Mouse (Mus musculus): ENCODE results near the gene Anapc7. TPM values are rescaled to one million over a fixed set of nuclear protein-coding genes. Genes with fewer than 3 reads are reported as not detected.

Anapc7 gene
- polyA plus RNA-seq, 1 experiment: 16.6 TPM

DNA sequence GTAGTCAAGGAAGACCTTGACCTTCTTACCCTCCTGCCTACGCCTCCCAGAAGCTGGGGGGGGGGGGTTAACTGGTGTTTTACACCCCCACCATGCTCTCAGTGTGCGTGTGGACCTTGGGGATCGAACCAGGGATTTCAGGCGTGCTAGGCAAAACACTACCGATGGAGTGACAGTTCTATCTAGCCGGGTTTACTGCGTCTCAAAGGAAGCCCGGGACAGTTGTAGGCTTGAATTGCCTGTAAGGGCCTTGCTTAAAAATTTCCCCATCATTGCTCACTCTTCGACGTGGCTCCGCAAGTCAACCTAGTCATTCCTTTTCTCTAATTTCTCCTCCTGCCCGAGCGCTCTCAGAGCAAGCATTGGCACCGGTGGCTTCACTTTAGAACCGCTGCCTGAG lies 1.6 kb downstream of the Anapc7 start:
- H3K4me3 ChIP-seq (ENCODE audit: insufficient read depth, low read depth, low read length): peak overlapping the region; percentile 98
- no peaks in the 10 kb centered on the region; the same call in 1 of the 2 replicates for H3K4me1 ChIP-seq (ENCODE audit: control insufficient read depth, insufficient read depth, insufficient read length, low read length)
- peak overlapping the region; percentile 29; the same call in 1 of the 2 replicates for H3K27ac ChIP-seq (replicated peaks; ENCODE audit: low read depth, low read length)

DNA sequence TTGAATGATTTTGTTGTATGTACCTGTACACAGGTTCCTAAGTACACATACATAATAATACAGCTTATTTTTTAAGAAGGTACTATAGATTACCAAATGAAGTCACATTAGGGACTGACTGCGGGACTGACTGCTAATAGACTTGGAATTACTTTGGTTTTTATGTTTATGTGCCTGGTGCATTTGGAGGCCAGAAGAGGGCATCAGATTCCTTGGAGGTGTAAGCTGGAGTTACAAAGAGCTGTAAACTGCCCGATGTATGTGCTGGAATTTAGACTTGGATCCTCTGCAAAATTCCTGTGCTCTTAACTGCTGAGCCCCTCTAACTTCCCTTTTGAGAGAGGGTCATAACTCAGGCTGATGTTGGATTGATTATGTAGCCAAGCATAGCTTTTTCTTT lies 4.1 kb downstream of the Anapc7 start:
- no peak overlapping the region for H3K27ac ChIP-seq (replicated peaks; ENCODE audit: low read depth, low read length)
- no peak overlapping the region for H3K4me3 ChIP-seq (ENCODE audit: insufficient read depth, low read depth, low read length)
- no peaks in the 10 kb centered on the region; the same call in 1 of the 2 replicates for H3K4me1 ChIP-seq (ENCODE audit: control insufficient read depth, insufficient read depth, insufficient read length, low read length)

DNA sequence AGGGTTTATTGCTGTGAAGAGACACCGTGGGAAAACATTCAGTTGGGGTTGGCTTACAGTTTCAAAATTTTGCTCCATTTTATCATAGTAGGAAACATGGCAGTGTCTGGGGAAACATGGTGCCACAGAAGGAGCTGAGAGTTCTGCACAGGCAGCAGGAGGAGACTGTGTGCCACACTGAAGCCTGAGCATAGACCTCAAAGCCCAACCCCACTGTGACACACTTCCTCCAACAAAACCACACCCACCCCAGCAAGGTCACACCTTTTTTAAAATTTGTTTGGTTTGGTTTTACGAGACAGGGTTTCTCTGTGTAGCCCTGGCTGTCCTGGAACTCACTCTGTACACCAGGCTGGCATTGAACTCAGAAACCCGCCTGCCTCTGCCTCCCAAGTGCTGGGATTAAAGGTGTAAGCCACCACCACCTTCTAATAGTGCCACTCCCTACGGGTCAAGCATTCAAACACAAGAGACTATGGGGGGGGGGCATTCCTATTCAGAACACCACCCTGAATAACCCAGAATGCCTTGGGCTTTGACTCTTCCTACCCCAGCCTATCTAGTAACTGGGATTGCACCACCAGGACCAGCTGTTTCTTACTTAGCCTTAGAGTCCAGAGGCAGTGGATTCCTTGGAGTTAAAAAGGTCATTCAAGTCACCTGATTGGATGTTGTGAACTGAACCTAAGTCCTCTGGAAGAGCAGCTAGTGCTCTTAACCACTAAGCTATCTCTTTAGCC lies 8.7 kb downstream of the Anapc7 start:
- Histone ChIP-seq H3K4me3 (ENCODE audit: insufficient read depth, low read depth, low read length) (no peak overlapping the region), H3K4me1 (ENCODE audit: control insufficient read depth, insufficient read depth, insufficient read length, low read length) (no peaks in the 10 kb centered on the region), H3K27ac (replicated peaks; ENCODE audit: low read depth, low read length) (no peak overlapping the region)

DNA sequence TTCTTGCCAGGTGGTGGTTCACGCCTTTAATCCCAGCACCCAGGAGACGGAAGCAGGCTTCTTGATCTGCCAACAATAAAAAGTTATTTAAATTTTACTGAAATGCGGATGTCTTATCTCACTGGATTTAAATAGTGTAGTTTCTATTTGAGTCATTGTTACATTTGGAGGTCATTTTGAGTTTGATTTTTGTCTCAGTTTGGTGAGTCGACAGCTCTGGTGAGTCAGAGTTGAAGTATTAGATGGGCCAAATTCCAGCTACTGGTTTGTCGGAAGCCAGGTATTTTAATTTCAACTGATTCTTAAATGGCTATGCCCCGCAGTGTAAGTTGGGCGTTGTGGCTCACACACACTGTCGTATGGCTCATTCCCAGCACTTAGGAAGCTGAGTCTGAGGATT lies 9.7 kb downstream of the Anapc7 start:
- Histone ChIP-seq H3K4me3 (ENCODE audit: insufficient read depth, low read depth, low read length) (no peak overlapping the region), H3K27ac (replicated peaks; ENCODE audit: low read depth, low read length) (no peak overlapping the region), H3K4me1 (ENCODE audit: control insufficient read depth, insufficient read depth, insufficient read length, low read length) (no peaks in the 10 kb centered on the region)

DNA sequence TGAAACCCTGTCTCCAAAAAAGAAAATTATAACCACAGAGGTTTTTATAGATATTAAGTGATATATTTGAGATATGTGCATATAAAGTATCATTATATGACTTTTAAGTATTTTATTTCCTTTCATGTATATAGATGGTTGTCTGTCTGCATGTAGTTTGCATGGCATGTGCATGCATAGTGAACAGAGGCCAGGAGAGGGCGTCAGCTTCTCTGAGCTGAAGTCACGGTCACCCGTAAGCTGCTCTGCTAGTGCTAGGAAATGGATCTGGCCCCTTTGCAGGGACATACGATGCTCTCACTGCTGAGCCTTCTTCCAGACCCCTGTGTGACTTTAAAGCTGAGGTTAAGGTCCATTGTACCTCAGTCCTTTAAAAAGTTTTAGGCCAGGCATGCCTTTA lies 13.0 kb downstream of the Anapc7 start:
- Histone ChIP-seq H3K27ac (replicated peaks; ENCODE audit: low read depth, low read length) (no peak overlapping the region), H3K4me3 (ENCODE audit: insufficient read depth, low read depth, low read length) (no peak overlapping the region)

DNA sequence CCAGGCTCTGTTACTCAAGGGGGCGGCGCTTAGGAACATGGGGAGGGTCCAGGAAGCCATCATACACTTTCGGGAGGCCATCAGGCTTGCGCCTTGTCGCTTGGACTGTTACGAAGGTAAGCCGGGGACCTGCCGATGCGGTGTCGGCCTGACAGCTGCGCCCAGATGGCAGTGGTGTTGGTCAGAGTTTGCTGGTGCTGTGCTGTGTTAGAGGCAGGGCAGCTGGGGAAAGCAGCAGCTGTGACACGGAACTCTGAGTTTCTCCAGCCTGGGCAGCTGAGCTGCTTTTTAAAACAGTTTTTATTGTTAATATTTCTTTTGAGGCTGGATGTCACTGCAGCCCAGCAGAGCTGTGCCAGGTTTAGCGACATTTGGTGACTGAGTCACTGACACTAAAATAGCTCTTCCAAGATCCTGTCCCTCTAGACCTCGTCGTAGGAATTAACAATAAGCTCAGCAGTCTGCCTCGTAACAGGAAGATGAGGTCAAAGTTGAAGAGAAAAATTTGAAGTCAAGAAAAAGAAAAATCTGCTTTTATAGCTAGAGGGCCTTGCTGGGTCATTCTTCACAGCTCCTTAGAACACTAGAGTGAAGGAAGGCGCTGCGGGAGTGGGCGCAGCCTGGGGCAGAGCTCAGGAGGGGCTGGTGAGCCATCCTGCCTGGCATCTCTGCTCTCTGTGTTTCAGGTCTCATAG lies 18.1 kb downstream of the Anapc7 start:
- Histone ChIP-seq H3K4me3 (ENCODE audit: insufficient read depth, low read depth, low read length) (no peak overlapping the region), H3K4me1 (ENCODE audit: control insufficient read depth, insufficient read depth, insufficient read length, low read length) (no peaks in the 10 kb centered on the region), H3K27ac (replicated peaks; ENCODE audit: low read depth, low read length) (peak overlapping the region; percentile 45; the same call in 1 of the 2 replicates)

More for the DNA sequence above, 13.0 kb downstream of the Anapc7 start:
- no peaks in the 10 kb centered on the region for H3K4me1 ChIP-seq (ENCODE audit: control insufficient read depth, insufficient read depth, insufficient read length, low read length)

DNA sequence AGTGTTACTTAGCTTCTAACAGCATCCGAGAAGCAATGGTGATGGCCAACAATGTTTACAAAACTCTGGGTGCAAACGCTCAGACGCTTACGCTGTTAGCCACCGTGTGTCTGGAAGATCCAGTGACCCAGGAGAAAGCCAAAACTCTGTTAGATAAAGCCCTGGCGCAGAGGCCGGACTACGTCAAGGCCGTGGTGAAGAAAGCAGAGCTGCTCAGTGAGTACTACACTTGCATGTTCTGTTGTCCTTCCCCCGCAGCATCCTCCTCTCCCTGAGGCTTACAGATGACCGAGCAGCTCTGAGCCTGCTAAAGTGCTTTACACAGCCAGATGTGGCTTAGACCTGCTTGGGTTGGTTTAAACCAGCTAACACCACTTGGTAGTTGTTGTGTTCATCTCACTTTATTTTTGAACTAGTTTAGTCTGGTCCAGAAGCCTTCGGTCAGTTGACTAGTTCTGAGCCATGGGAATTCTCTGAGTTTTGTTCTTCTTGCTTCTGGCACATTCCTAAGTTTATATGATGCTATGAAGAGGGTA lies 18.7 kb downstream of the Anapc7 start:
- no peak overlapping the region for H3K4me3 ChIP-seq (ENCODE audit: insufficient read depth, low read depth, low read length)
- no peaks in the 10 kb centered on the region for H3K4me1 ChIP-seq (ENCODE audit: control insufficient read depth, insufficient read depth, insufficient read length, low read length)

DNA sequence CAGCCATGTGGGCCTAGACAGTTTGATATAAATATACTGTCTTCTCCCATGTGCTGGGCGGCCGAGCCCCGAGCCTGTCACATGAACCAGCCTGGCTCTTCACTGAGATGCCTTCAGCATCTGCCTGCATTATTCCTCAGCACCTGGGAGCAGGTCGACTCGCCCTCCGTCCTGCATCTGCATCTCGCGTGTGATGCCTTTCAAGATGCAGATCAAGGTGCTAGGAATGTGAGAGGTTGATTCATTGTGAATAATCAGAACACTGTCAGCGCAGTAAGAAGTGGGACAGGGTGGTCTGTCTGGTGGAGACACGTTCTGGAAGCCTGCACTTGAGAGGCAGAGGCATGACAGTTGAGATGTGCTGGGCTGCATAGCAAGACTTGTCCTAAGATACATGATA lies 23.0 kb downstream of the Anapc7 start:
- Histone ChIP-seq H3K27ac (replicated peaks; ENCODE audit: low read depth, low read length) (no peak overlapping the region), H3K4me1 (ENCODE audit: control insufficient read depth, insufficient read depth, insufficient read length, low read length) (peaks cover 3% of the 10 kb centered on the region; the same call in 1 of the 2 replicates), H3K4me3 (ENCODE audit: insufficient read depth, low read depth, low read length) (no peak overlapping the region)

More for the DNA sequence above, 18.7 kb downstream of the Anapc7 start:
- H3K27ac ChIP-seq (replicated peaks; ENCODE audit: low read depth, low read length): peak overlapping the region; percentile 7

DNA sequence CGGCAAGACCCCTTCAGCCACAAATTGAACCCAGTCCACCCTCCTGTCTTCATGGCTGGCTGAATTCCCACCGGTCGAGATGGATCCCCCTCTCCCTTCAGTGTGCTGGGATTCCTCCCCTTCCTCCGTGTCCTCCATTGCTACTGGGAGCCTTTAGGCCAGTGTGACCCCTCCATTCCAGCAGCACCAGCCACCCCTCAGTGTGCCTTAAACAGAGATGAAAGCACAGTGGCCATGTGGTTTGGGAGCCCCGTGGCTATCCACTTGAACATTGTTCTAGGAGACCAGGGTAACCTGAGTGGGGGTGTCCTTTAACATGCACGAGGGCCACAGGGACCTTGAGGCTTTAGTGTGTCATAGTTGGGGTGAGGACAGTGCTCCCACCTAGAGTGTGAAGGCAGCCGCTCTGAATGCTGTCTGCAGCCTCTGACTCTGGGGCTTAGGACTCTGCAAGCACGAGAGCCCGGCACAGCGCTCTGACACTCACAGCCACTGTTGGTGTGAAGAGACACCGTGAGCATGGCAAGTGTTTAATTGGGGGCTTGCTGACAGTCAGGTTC lies 23.6 kb downstream of the Anapc7 start:
- peaks cover 3% of the 10 kb centered on the region; the same call in 1 of the 2 replicates for H3K4me1 ChIP-seq (ENCODE audit: control insufficient read depth, insufficient read depth, insufficient read length, low read length)
- H3K4me3 ChIP-seq (ENCODE audit: insufficient read depth, low read depth, low read length): no peak overlapping the region

DNA sequence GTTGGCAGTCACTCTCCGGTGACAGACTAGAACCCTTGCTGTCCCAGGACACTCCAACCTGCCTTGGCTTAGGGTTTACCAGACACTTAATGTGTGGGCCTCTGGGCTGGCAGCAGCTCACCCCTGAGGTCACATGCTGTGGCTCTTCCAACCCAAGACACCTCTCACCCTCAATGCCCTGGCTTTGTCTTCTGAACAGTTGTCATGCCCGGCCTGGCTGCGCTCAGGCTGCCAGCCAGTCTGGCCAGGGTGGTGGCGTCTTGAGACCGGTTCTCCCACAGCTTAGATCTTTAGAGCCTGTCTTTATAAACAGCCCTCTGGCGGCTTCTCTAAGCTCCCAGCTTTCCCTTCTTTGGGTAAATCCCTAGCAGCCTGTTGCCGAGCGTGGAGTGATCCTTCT lies 26.4 kb downstream of the Anapc7 start:
- Histone ChIP-seq H3K4me3 (ENCODE audit: insufficient read depth, low read depth, low read length) (no peak overlapping the region), H3K4me1 (ENCODE audit: control insufficient read depth, insufficient read depth, insufficient read length, low read length) (peaks cover 3% of the 10 kb centered on the region; the same call in 1 of the 2 replicates), H3K27ac (replicated peaks; ENCODE audit: low read depth, low read length) (no peak overlapping the region; the same call in 1 of the 2 replicates)

More for the DNA sequence above, 23.6 kb downstream of the Anapc7 start:
- no peak overlapping the region for H3K27ac ChIP-seq (replicated peaks; ENCODE audit: low read depth, low read length)

DNA sequence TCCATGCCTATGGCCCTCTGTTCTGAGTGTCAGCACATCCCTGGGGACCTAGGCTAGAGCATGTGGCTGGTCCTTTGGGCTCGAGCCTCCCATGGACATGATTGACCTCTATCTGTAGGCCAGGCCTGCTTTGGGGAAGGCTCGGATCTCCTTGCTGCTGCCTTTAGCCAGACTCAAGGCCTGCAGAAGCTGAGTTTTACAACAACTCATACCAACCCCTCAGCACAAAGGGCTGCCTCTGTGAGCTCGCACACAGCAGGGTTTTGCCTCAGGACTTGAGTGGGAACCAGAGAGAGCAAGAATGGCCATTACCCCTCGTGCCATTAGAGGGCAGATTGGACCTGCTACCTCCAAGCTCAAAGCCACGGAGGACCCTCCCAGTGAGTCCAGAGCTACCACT lies 27.4 kb downstream of the Anapc7 start:
- 0 out of 2 replicates have a peak overlapping the region, but pooled peaks have one; percentile 10 for H3K27ac ChIP-seq (replicated peaks; ENCODE audit: low read depth, low read length)
- H3K4me1 ChIP-seq (ENCODE audit: control insufficient read depth, insufficient read depth, insufficient read length, low read length): peaks cover 3% of the 10 kb centered on the region; the same call in 1 of the 2 replicates
- no peak overlapping the region for H3K4me3 ChIP-seq (ENCODE audit: insufficient read depth, low read depth, low read length)

DNA sequence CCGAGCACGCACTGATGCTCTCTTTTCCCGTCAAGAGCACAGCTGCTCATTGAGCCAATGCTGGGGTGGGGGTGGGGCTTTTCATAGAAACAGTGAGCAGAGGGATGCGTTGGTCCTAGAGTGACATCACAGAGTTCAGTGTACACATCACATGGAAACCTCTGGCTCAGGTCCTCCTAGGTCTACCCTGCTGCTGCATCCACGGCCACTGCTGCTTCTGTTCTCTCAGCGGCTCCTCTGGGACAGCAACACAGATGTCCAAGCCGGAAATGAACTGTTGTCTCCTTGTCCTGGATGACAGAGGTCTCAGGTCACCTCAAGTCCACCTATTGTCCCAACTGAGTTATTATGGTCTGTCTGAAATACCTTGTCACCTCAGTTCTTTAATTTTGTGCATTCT lies 28.5 kb downstream of the Anapc7 start:
- Histone ChIP-seq H3K27ac (replicated peaks; ENCODE audit: low read depth, low read length) (no peak overlapping the region), H3K4me1 (ENCODE audit: control insufficient read depth, insufficient read depth, insufficient read length, low read length) (peaks cover 3% of the 10 kb centered on the region; the same call in 1 of the 2 replicates), H3K4me3 (ENCODE audit: insufficient read depth, low read depth, low read length) (no peak overlapping the region)

DNA sequence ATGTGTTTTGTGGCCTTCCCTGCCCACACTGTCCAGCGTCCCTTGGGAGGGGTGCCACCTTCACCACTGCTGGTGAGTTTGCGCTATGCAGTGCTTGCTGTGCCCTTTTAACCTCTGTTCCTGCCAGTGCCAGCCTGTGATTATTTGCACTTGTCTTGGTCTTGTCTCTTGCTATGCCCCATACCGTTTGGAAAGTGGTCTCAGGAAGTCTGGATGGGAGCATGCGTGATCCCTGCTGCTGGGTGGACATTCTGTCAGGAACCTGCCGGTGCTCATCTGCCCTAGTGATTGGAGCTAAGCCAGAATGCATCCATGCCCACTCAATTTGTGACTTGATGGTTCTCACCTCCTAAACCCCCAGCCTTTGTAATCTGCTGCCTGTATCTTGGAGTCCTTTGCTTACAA lies 29.4 kb downstream of the Anapc7 start:
- H3K27ac ChIP-seq (replicated peaks; ENCODE audit: low read depth, low read length): no peak overlapping the region
- no peak overlapping the region for H3K4me3 ChIP-seq (ENCODE audit: insufficient read depth, low read depth, low read length)
- H3K4me1 ChIP-seq (ENCODE audit: control insufficient read depth, insufficient read depth, insufficient read length, low read length): peaks cover 3% of the 10 kb centered on the region; the same call in 1 of the 2 replicates

DNA sequence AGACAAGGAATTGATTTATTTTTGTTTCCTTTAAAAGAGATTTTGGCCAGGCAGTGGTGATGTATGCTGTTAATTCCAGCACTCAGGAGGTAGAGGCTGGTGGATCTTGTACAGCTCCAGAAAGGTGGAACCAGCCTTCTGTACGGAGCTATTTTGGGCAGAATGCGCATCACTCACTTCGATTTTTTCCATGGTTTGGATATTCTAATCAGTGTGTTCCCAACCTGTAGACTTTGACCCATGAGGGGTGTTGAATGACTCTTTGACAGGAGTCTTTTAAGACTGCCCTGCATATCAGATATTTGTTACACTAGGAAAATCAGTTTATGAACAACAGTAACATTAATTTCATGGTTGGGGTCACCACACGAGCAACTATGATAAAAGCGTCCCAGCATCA lies 29.8 kb downstream of the Anapc7 start:
- H3K4me1 ChIP-seq (ENCODE audit: control insufficient read depth, insufficient read depth, insufficient read length, low read length): peaks cover 3% of the 10 kb centered on the region; the same call in 1 of the 2 replicates
- no peak overlapping the region for H3K27ac ChIP-seq (replicated peaks; ENCODE audit: low read depth, low read length)
- no peak overlapping the region for H3K4me3 ChIP-seq (ENCODE audit: insufficient read depth, low read depth, low read length)

DNA sequence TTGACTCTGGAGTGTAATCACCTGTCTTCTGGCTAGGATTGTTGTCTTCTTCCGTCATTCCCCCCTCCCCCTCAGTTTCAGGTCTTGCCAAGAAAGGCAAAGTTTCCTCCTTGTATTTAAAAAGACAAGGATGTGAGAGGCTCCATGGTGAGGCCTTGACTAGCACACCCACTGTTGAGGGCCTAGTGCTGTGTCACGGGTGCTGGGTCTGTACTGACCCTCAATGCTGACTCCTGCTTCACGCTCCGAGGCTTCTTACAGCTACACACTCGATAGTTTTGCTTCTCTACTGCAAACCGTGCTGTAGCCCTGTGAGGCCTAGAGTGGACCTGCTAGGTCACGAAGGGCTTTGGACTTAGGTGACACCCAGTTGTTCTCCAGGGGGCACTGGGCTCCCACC lies 30.7 kb downstream of the Anapc7 start:
- Histone ChIP-seq H3K27ac (replicated peaks; ENCODE audit: low read depth, low read length) (no peak overlapping the region), H3K4me1 (ENCODE audit: control insufficient read depth, insufficient read depth, insufficient read length, low read length) (peaks cover 3% of the 10 kb centered on the region; the same call in 1 of the 2 replicates)

More for the DNA sequence above, 30.7 kb downstream of the Anapc7 start:
- no peak overlapping the region for H3K4me3 ChIP-seq (ENCODE audit: insufficient read depth, low read depth, low read length)

Measured in brown adipose tissue, adult 24 weeks (tissue).